Mouse (Mus musculus): ENCODE measurements around the gene Kirrel3.
A peak's percentile ranks its signal among the peaks of the same experiment; 100 is the strongest.

The Kirrel3 gene

GRCm38 (mm10) chr9:34605486-34605885, 119.8 kb downstream of the Kirrel3 start:
- DNase-seq = no peak

DNA sequence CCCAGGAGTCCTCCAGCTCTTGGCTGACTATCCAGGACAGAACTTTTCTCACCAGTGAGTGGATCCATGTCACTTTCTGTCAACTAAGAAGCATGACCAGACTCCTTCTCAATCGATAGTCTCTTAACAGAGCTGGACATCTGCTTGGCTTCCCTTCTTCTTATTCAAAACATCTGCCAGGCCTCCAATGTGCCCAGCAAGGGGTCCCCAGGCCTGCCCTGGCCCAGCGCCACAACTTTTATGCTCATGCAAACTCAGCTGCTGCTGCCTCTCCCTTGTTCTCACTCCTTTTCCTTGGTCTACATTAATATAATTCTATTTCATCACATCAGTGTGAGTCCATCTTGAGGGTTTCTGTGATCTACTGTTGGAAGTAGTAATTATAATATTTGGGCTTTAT, 122.3 kb downstream of the Kirrel3 start:
- DNase-seq = no peak

GRCm38 (mm10) chr9:34612886-34613769, 127.4 kb downstream of the Kirrel3 start:
- DNase-seq = no peak

- peak in 1 of 2 experiments; percentile 6 for DNase-seq
Measured at GRCm38 (mm10) chr9:34618099-34618498, 132.4 kb downstream of the Kirrel3 start.

- no peak for DNase-seq
Measured at GRCm38 (mm10) chr9:34619913-34620312, 134.2 kb downstream of the Kirrel3 start.

DNA sequence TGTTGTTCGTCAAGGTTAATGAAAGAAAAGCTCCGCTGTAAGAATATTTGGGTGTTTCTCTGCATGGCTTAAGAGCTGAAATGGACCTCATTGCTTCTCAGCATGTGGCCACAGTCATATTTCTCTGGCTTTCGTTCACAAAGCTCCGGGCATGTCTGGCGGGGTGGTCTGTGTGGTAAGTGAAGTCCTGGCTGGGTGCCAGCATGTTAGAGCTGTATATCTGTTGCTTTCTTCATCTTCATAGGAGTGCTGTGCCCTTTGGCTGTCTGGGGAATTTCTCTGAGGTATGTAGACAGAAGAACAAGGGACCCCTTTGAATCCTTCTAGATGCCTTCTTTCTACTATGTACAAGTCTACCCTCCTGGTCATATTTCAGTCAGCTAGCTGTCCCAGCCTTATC, 137.8 kb downstream of the Kirrel3 start:
- no peak for DNase-seq

DNA sequence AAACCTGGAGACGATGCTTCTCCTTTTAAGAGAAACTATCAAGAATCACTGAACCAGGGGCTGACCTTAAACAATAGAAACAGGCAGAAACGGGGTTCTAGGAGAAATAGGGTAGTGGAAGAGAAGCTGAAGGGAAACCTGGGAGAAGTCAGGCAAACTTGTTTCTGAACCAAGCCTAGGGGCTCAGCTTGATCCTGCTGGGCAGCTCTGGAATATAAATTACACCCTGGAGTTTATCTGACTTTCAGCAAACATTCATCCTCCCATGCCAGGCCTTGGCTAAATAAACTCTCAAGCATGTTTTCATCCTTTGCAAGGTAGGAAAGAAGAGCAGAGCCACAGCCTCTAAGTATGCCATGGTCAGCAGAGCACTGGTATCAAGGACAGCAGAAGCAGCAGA, 138.3 kb downstream of the Kirrel3 start:
- no peak for DNase-seq

DNA sequence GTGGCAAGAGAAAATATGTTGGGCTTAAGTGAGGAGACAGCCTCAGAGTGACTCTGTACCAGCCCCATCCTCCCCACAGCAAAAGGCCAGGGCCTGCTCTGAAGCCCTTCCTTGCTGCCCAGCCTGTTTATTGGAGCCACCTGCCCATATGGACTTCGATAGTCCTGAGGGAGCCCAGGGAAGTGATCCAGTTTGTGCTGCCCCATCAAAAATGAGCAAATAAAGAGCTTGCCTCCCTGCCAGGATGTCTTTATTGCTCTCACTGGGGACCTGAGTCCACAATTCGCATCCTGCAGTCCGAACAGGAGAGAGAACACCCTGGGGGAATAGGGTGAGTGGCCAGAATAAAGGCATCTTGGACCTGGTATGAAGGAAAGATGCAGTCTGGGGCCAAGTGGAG, 143.1 kb downstream of the Kirrel3 start:
- DNase-seq = no peak

DNA sequence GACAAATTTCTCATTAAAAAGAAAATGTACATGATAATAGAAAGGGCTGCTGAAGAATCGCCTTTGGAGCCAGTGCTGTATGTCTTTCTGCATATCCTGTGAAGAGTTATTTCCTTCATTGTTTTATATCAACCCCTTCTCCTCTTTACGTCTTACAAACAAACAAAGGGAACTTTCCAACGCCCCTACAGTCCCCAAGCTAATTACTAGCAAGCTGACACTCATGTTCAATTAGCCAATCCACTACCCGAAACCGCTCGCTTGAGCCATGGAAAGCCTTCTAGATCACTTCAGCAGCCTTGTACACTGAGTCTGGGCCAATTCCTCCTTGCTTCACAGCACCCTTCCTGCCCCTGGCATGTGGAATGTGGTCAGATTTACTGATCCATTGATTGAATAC, 150.0 kb downstream of the Kirrel3 start:
- no peak for DNase-seq

DNA sequence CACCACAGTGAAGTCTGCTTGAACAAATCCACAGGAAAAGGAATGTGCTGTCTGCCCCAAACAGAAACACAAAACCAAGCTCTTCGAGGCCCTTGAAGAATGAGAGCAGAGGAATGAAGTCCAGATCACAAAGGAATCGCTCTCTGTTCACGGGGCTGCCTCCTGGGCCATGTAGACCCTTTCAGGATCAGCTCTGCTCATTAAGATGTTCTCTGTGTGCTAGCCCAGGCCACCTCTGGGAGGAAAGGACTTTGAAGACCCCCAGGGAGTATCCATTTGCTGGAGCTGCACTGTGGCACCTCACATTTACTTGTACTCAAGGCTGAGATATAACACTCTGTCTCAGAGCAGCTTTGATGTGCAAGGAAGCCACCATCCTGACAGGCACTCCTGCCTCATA, 158.2 kb downstream of the Kirrel3 start:
- DNase-seq = no peak

DNA sequence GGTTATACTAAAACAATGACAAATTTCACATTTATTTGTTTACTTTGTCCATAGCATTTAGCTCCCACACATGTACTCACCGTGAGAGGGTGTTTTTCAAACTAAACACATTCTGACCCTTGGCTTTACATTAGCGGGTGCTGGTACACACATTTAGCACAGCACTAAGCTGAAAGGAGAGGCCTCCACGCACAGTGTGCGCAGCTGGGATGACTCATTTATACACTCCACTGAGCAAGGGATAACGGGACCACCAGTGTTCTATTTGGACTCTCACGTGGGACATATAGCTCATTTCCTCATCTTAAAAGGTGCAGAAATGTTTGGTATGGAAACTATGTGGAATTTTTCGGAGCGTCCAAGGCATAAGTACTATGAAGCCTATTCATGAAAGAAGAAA, 158.7 kb downstream of the Kirrel3 start:
- no peak for DNase-seq

GRCm38 (mm10) chr9:34646831-34647230, 161.1 kb downstream of the Kirrel3 start:
- DNase-seq = no peak

DNA sequence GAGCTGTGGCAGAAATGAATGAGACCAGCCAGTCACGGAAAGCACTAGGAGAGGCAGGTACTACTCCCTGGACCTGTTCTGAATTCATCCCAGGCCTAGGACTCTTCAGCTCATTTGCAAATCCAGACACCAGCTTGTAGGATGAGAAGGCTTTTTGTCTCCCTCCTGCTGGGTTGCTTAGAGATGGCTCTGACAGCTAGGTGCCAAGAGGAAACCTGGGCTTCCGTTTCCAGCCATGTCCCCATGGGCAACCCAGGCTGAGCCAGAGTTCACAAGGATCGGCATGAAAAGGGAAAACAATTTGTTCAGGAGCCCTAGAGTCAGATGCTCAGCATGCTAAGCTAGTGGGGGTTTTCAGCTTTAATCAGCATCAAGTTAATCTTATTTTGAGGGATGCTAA, 166.6 kb downstream of the Kirrel3 start:
- DNase-seq = no peak

- DNase-seq = no peak
Measured at GRCm38 (mm10) chr9:34653141-34653540, 167.4 kb downstream of the Kirrel3 start.

DNA sequence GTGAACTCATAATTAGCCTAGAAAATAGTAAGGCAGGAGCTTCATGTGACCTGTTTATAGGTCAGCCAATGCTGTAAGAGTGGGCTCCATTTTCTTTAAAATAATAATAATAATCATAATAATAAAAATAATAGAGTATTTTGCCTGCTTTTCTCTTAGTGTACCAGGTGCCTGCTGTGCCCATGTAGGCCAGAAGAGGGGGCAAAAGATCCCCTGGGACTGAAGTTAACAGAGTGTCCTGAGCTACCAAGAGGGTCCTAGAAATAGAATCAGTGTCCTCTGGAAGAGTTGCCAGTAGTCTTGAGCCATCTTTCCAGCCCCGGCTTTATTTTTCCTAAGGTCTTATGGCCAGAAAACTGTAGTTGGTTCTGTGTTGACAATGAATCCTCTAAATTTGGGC, 174.9 kb downstream of the Kirrel3 start:
- DNase-seq = no peak

- no peak for DNase-seq
Measured at GRCm38 (mm10) chr9:34663412-34663811, 177.7 kb downstream of the Kirrel3 start.

GRCm38 (mm10) chr9:34665361-34666129, 179.9 kb downstream of the Kirrel3 start:
- DNase-seq = no peak

- DNase-seq = no peak
Measured at GRCm38 (mm10) chr9:34667182-34667581, 181.5 kb downstream of the Kirrel3 start.

DNA sequence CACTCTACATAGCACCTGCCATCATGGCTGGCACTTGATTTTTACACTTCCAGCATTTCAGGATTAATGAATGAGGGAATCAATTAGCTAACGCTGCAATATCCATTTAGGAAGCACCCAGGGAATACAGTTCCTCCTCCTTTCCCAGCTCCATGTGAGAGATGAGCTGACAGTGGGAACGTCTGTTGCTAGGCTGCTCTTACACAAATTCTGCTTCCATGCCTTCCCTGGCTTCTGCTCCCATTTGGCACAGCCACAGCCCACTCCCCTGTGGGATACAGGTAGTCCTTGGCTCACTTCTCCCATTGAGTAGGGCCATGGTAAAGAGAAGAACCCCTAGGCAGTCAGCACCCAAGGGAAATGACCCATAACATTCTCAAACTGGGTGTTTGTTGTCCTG, 185.2 kb downstream of the Kirrel3 start:
- no peak for DNase-seq

- no peak for DNase-seq
Measured at GRCm38 (mm10) chr9:34686798-34687197, 201.1 kb downstream of the Kirrel3 start.

- no peak for DNase-seq
Measured at GRCm38 (mm10) chr9:34688358-34688757, 202.7 kb downstream of the Kirrel3 start.

DNA sequence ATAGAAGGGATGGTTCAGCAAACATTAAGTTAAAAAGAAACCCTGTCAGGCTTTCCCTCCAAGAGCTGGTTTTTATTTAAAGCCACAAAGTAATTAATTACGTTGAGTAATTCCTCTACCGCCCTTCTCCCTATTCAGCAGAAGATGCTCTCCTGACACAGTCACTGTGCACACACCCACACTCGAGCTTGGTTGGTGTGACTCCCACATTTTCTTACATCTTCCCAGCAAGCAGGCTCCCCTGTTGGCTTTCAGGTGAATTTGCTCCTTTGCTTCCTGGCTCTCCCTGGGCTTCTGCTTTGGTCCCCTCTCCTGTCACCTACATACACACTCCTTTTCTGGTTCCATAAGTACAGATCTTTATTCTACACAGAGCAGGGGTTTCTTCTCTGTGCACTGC, 203.7 kb downstream of the Kirrel3 start:
- no peak for DNase-seq

DNA sequence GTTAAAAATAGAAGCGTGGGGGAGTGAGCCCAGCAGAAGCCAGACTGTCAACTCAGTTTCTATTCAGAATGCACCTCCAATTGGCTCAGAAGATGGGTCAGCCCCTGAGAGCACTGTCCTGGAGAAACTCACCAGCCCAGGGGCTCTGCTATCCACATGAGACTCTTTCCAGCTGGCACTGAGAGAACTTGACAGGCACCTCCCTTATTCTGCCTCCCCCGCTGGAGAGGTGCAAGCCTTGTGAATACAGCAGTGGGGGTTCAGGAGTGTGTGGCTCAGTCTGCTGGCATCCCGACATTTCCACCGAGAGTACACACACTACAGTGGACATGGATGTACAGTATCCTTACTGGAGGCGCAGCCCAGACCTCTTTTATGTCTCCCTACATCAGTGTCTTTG, 210.0 kb downstream of the Kirrel3 start:
- DNase-seq = no peak

Measured in kidney, postnatal 25 days (tissue).